Mouse (Mus musculus) forebrain, embryonic 14.5 days (tissue): Measurements from ENCODE around the gene Crispld2. TPM values are rescaled to one million over a fixed set of nuclear protein-coding genes. Genes with fewer than 3 reads are reported as not detected.

Experiments used
- ATAC-seq: fragments of 200-750 bp; cut with Nextera tagmentation; 2 replicates; pipeline ENCODE4 v1.8.0; 2017; ENCODE audit warnings: mild to moderate bottlenecking, moderate library complexity
- DNase-seq: peaks from one replicate; pipeline ENCODE4 v3.0.0-alpha.2; 2015; ENCODE audit warnings: low spot score
- H3K27ac ChIP-seq: fragments of 300-500 bp; sonication (generic); 2 replicates; pipeline ENCODE4 v1.5.1; 2014; ENCODE audit warnings: low read depth, mild to moderate bottlenecking, control low read depth, low read length, moderate library complexity
- H3K27me3 ChIP-seq: fragments of 300-500 bp; sonication (generic); replicated peaks from 2 replicates; pipeline ENCODE4 v1.6.1; 2014; ENCODE audit warnings: low read length, control low read depth, mixed read lengths; ENCODE audit not compliant: control insufficient read depth, insufficient read depth
- H3K36me3 ChIP-seq: fragments of 300-500 bp; sonication (generic); 2 replicates; pipeline ENCODE4 v1.6.1; 2014; ENCODE audit warnings: low read length, control low read depth; ENCODE audit not compliant: control insufficient read depth, insufficient read depth
- H3K4me1 ChIP-seq: fragments of 300-500 bp; sonication (generic); 2 replicates; pipeline ENCODE4 v1.6.1; 2014; ENCODE audit warnings: antibody characterized with exemption, low read length, control low read depth; ENCODE audit not compliant: control insufficient read depth, insufficient read depth
- H3K4me2 ChIP-seq: fragments of 300-500 bp; sonication (generic); 2 replicates; pipeline ENCODE4 v1.6.1; 2014; ENCODE audit warnings: mild to moderate bottlenecking, control low read depth, low read length
- H3K4me3 ChIP-seq: fragments of 300-500 bp; sonication (generic); 2 replicates; pipeline ENCODE4 v1.5.1; 2014; ENCODE audit warnings: low read depth, low read length, control low read depth
- H3K9ac ChIP-seq: fragments of 300-500 bp; sonication (generic); 2 replicates; pipeline ENCODE4 v1.6.1; 2014; ENCODE audit warnings: mild to moderate bottlenecking, low read length, control low read depth, moderate library complexity
- H3K9me3 ChIP-seq: fragments of 300-500 bp; sonication (generic); replicated peaks from 2 replicates; pipeline ENCODE4 v1.6.1; 2016; ENCODE audit warnings: low read length, control low read depth, mixed read lengths; ENCODE audit not compliant: control insufficient read depth
- WGBS: fragments of 180-500 bp; shearing (Covaris S2); extraction: QIAGEN DNeasy Blood & Tissue Kit; methylation state at CpG from one replicate; pipeline ENCODE4 v1.1.7; 2014; 5-methylcytosine and 5-hydroxymethylcytosine counted together
- polyA plus RNA-seq: library from polyadenylated mRNA; unstranded; fragments of >200 nt; fragmentation: Nextera tagmentation; extraction: Ambion mirVana; gene quantifications from 2 replicates; pipeline ENCODE4 v1.2.1, GENCODE M21; 2014

Crispld2 gene
- 0.79 and 0.95 TPM in 2 replicates for polyA plus RNA-seq

- 0 out of 2 replicates have a peak within 1 kb of the TSS, but pooled peaks have one; percentile 17 for H3K9ac ChIP-seq
- no peaks in the 10 kb centered on the region for H3K36me3 ChIP-seq
- under 1% methylated on average over 25 of the region's 25 CpGs for WGBS
- H3K27ac ChIP-seq, result no peak within 1 kb of the TSS
- peaks cover 11% of the 10 kb centered on the region; the same call in 1 of the 2 replicates for H3K27me3 ChIP-seq
- no peaks in the 10 kb centered on the region for H3K9me3 ChIP-seq
- peak within 1 kb of the TSS; percentile 17 for H3K4me3 ChIP-seq
- H3K4me1 ChIP-seq, result no peaks in the 10 kb centered on the region
- ATAC-seq (peak; percentile 97), DNase-seq (peak; percentile 91)
- H3K4me2 ChIP-seq, result peak within 1 kb of the TSS; percentile 56
Observed at GRCm38 (mm10) chr8:119992249-119992648, at the start of gene Crispld2. TSS of gene Crispld2 (plus strand) at chr8:119992438.

- Histone ChIP-seq H3K4me1 (no peaks in the 10 kb centered on the region), H3K27me3 (no peaks in the 10 kb centered on the region), H3K4me2 (no peak overlapping the region), H3K36me3 (peaks cover 73% of the 10 kb centered on the region), H3K27ac (no peak overlapping the region), H3K9ac (no peak overlapping the region), H3K4me3 (no peak overlapping the region), H3K9me3 (no peaks in the 10 kb centered on the region)
- DNase-seq, result no peak
- ATAC-seq, result no peak
- 93% methylated on average over 10 of the region's 10 CpGs for WGBS
Observed at GRCm38 (mm10) chr8:119943616-119944015, 48.6 kb upstream of the Crispld2 start.

GRCm38 (mm10) chr8:119944096-119944811 lies 48.0 kb upstream of the Crispld2 start:
- Histone ChIP-seq H3K4me3 (no peak overlapping the region), H3K27me3 (no peaks in the 10 kb centered on the region), H3K4me1 (no peaks in the 10 kb centered on the region), H3K9ac (no peak overlapping the region; the same call in 1 of the 2 replicates), H3K27ac (no peak overlapping the region), H3K36me3 (peaks cover 76% of the 10 kb centered on the region), H3K9me3 (no peaks in the 10 kb centered on the region), H3K4me2 (no peak overlapping the region)
- peak; percentile 76 for DNase-seq
- WGBS, result 68% methylated on average over 9 of the region's 9 CpGs
- ATAC-seq, result peak; percentile 67; the same call in 1 of the 2 replicates

GRCm38 (mm10) chr8:119946326-119946865 lies 45.8 kb upstream of the Crispld2 start:
- H3K27me3 ChIP-seq, result no peaks in the 10 kb centered on the region
- H3K9me3 ChIP-seq, result no peaks in the 10 kb centered on the region
- peaks cover 87% of the 10 kb centered on the region for H3K36me3 ChIP-seq
- ATAC-seq (no peak), DNase-seq (no peak)
- no peaks in the 10 kb centered on the region for H3K4me1 ChIP-seq
- no peak overlapping the region for H3K9ac ChIP-seq
- no peak overlapping the region for H3K4me2 ChIP-seq
- H3K27ac ChIP-seq, result no peak overlapping the region
- WGBS, result 79% methylated on average over 8 of the region's 8 CpGs
- no peak overlapping the region for H3K4me3 ChIP-seq

GRCm38 (mm10) chr8:119947653-119948052 lies 44.6 kb upstream of the Crispld2 start:
- no peaks in the 10 kb centered on the region for H3K27me3 ChIP-seq
- DNase-seq, result no peak
- no peak overlapping the region for H3K4me3 ChIP-seq
- peaks cover 87% of the 10 kb centered on the region for H3K36me3 ChIP-seq
- H3K27ac ChIP-seq, result no peak overlapping the region
- H3K9ac ChIP-seq, result no peak overlapping the region
- ATAC-seq, result no peak
- no peaks in the 10 kb centered on the region for H3K9me3 ChIP-seq
- H3K4me1 ChIP-seq, result no peaks in the 10 kb centered on the region
- no peak overlapping the region for H3K4me2 ChIP-seq
- WGBS, result 89% methylated on average over 19 of the region's 19 CpGs

- WGBS, result 79% methylated on average over 15 of the region's 15 CpGs
- Histone ChIP-seq H3K9ac (no peak overlapping the region), H3K27me3 (no peaks in the 10 kb centered on the region), H3K4me2 (no peak overlapping the region), H3K27ac (no peak overlapping the region), H3K4me3 (no peak overlapping the region), H3K36me3 (peaks cover 93% of the 10 kb centered on the region), H3K9me3 (no peaks in the 10 kb centered on the region), H3K4me1 (no peaks in the 10 kb centered on the region)
- DNase-seq (peak; percentile 13), ATAC-seq (no peak)
Observed at GRCm38 (mm10) chr8:119948340-119948739, 43.9 kb upstream of the Crispld2 start.

GRCm38 (mm10) chr8:119952282-119952681 lies 40.0 kb upstream of the Crispld2 start:
- no peak overlapping the region for H3K4me2 ChIP-seq
- H3K27me3 ChIP-seq, result no peaks in the 10 kb centered on the region
- H3K36me3 ChIP-seq, result peaks cover 97% of the 10 kb centered on the region
- ATAC-seq (no peak), DNase-seq (no peak)
- no peaks in the 10 kb centered on the region for H3K9me3 ChIP-seq
- H3K4me1 ChIP-seq, result no peaks in the 10 kb centered on the region
- H3K9ac ChIP-seq, result no peak overlapping the region
- WGBS, result 78% methylated on average over 7 of the region's 7 CpGs
- no peak overlapping the region for H3K27ac ChIP-seq
- no peak overlapping the region for H3K4me3 ChIP-seq

GRCm38 (mm10) chr8:119952747-119953146 lies 39.5 kb upstream of the Crispld2 start:
- Histone ChIP-seq H3K36me3 (peaks cover 98% of the 10 kb centered on the region), H3K27ac (no peak overlapping the region), H3K27me3 (no peaks in the 10 kb centered on the region), H3K9me3 (no peaks in the 10 kb centered on the region), H3K4me1 (no peaks in the 10 kb centered on the region), H3K4me2 (no peak overlapping the region), H3K4me3 (no peak overlapping the region), H3K9ac (no peak overlapping the region)
- no peak for DNase-seq
- 56% methylated on average over 5 of the region's 5 CpGs for WGBS
- ATAC-seq, result no peak

GRCm38 (mm10) chr8:119955333-119955732 lies 36.9 kb upstream of the Crispld2 start:
- H3K27ac ChIP-seq, result no peak overlapping the region
- no peak overlapping the region for H3K4me3 ChIP-seq
- peaks cover 79% of the 10 kb centered on the region for H3K36me3 ChIP-seq
- no peaks in the 10 kb centered on the region for H3K9me3 ChIP-seq
- 94% methylated on average over 8 of the region's 8 CpGs for WGBS
- H3K4me2 ChIP-seq, result no peak overlapping the region
- H3K4me1 ChIP-seq, result peaks cover 6% of the 10 kb centered on the region; the same call in 1 of the 2 replicates
- DNase-seq (no peak), ATAC-seq (no peak)
- H3K27me3 ChIP-seq, result no peaks in the 10 kb centered on the region
- H3K9ac ChIP-seq, result no peak overlapping the region
